Mouse (Mus musculus) MN1 (cell line): ENCODE data around the gene Ctnnb1.

Experiments used
- DNase-seq: peaks from one replicate; pipeline ENCODE4 v3.0.0-alpha.2; 2016; ENCODE audit warnings: low spot score

Gene Ctnnb1

DNA sequence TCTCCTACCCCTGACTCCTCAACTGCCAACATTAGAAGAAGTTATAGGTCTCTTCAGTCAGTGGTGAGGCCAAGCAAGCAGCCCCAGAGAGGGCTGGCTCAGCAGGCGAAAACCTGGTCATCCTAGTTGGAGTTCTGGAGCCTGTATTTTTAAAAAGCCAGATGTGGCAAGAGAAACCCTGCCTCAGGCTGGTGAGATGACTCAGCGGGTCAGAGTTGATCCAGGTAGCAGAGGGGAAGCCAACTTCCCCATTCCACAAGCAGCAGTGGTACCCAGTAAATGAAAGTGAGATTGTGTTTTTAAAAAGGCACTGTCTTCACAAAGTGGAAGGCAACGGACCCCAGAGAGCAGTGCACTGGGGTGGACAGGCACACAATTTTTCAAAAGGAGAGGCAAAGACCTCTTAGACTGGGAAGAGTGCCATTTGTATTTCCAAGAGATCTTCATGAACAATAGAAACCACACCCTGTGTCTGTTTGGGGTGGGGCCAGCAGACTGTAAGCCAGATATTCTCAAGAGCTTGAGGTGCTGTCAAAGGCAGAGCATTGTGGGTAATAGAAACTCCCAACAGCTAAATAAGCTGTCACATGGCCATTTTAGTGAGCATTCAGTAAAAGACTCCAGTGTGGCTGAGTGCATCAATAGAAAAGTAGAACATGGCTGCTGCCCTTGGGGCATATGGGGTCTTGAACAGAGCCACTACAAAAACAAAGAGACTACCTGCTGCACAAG, 33.1 kb downstream of the Ctnnb1 start:
- DNase-seq = peak; percentile 40

- peak; percentile 17 for DNase-seq
These were observed 34.1 kb downstream of the Ctnnb1 start for GRCm38 (mm10) chr9:120963104-120963503.

- DNase-seq = no peak
These were observed 34.7 kb downstream of the Ctnnb1 start for GRCm38 (mm10) chr9:120963720-120964119.

GRCm38 (mm10) chr9:120964224-120964623, 35.2 kb downstream of the Ctnnb1 start:
- no peak for DNase-seq

GRCm38 (mm10) chr9:120965007-120965406, 36.0 kb downstream of the Ctnnb1 start:
- DNase-seq = no peak

- DNase-seq = no peak
These were observed 44.1 kb downstream of the Ctnnb1 start for GRCm38 (mm10) chr9:120973026-120973515.

- no peak for DNase-seq
These were observed 45.2 kb downstream of the Ctnnb1 start for GRCm38 (mm10) chr9:120974209-120974608.

DNA sequence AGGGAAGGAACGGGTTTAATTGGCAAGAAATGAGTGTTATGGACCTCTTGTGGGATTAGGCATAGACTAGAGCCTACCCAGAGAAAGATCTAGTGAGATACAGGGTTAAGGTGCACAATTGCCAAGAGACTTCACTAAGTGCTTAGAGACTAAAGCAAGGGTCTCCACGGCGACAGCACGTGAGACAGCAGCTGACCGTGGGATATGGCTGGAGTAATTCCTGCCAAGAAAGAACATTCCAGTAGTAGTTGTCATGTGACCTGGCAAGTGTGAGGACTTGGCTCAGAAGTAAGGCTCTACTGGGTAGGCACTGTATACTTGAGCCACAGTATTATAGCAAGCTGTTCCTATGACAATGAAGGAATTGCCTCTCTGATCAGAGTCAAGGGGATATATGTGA, 47.1 kb downstream of the Ctnnb1 start:
- no peak for DNase-seq

DNA sequence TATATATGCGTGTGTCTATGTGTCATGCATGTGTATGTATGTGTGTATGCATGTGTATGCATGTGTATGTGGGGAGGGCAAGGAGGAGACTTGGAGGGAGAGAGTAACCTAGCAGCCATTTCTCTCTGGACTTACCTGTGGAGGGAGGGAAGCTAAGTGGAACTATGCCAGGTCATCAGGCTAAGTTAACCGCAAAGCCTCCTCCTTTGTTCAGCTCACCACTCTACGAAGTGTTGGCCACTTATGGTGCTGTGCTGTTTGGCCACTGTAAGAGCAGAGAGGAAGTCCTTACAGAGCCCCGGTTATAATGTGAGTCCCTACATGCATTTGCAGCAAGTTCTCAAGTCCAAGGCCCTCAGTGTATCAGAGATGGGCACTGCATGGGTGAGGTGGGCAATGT, 47.8 kb downstream of the Ctnnb1 start:
- no peak for DNase-seq

DNA sequence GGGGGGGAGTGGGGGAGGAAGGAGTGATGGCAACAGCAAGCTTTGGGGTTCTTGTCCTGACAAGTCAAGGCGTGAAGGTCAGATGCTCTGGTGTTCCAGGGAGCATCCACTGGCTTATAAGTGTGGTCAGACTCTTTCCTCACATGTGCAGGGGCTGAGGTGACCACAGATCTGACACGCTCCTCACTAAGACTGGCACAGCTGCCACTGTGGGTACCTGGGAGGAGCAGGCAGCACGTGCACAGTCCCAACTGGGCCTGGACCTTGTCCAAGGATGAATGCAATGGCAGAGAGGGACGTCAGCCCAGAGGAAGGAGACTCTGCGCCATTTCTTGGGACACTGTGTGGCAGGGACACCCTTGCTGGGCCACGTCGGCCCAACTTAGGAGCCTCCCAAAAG, 52.8 kb downstream of the Ctnnb1 start:
- DNase-seq = no peak

DNA sequence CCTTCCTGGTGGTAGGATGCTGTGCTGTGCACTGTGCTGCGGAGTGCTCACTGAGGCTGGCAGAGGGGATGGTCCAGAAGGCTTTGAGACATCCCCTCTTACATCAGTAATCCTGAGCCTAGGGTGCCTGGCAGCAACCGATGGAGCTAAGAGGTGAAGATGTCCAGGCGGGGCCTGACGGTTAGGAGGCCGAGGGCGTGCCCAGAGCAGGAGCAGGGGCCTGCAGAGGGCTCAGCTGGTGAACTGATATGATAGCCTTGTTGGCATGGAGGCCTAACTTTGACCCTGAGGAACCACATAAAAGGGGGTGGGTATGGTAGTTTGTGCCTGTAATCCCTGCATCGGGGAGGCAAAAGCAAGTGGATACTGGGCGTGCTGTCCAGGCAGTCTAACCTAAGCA, 54.8 kb downstream of the Ctnnb1 start:
- DNase-seq = no peak

DNA sequence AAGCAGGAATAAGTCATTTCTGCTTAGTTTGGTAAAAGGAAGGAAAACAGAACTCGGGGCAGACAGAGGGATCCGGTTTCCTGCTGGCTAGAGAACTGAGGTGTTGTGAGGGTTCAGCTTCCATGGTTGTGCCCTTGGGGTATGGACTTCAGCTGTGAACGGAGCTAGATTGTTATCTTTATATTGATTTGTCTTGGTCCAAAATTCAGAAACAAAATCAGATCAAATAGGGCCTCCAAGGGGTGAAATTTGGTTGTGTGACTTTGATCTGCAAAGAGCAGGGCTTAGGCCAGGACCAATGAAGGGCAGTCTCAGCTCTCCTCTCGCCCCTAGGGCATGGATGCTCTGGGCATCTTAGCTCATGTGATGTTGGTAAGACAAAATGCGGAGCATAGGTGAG, 55.5 kb downstream of the Ctnnb1 start:
- no peak for DNase-seq

DNA sequence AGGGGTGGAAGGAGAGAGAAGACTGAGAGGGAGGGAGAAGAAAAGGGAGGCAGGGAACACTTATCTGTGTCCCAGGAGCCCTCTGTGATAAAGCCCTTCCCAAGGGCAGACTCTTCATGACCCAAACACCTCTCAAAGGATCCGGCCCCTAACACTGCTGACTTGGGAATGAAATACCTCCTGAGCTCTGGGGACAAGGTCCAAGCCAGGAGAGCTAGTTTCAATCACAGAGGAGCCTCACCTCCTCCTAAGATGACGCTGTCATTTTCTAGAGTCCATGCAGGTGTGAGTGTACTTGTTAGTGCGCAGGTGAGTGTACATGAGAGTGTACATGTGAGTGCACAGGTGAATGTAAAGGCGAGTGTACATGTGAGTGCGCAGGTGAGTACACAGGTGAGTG, 56.0 kb downstream of the Ctnnb1 start:
- DNase-seq = no peak

DNA sequence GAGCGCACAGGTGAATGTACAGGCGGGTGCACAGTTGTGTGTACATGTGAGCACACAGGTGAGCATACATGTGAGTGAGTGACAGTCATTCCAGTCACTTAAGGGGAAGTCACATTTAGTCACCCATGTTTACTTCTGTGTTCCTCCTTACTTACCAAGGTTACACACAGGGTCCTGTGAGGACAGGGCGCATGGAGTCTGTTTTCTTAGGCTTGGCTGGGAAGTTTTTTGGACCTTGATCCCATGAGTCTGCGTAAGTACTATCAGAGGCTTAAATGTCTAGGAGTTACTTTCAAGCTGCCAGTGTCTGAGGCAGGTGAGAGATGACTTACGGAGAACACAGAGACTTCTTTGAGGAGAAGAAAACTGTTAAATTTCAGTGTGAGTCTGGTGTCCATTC, 56.5 kb downstream of the Ctnnb1 start:
- no peak for DNase-seq

- DNase-seq = no peak
These were observed 57.2 kb downstream of the Ctnnb1 start for GRCm38 (mm10) chr9:120986255-120986654.

- no peak for DNase-seq
These were observed 58.0 kb downstream of the Ctnnb1 start for GRCm38 (mm10) chr9:120986994-120987393.

DNA sequence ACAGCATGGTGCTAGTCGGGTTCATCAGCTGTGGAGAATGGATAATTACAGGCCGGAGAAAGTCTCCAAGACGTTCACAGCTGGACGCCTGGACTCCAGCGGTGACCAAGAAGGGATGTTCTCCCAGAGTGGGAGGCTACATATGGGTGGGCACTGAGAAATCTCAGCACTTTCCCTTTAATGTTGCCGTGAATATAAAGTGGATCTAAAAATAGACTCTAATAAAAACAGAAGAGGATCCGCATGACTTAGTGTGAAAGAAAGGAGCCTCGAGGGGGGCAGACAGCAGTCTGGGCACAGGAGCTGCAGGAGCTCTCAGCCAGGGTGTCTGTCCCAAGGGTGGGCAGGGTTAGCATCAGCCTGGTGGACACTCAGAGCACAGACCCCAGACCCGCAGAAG, 59.1 kb downstream of the Ctnnb1 start:
- no peak for DNase-seq

DNA sequence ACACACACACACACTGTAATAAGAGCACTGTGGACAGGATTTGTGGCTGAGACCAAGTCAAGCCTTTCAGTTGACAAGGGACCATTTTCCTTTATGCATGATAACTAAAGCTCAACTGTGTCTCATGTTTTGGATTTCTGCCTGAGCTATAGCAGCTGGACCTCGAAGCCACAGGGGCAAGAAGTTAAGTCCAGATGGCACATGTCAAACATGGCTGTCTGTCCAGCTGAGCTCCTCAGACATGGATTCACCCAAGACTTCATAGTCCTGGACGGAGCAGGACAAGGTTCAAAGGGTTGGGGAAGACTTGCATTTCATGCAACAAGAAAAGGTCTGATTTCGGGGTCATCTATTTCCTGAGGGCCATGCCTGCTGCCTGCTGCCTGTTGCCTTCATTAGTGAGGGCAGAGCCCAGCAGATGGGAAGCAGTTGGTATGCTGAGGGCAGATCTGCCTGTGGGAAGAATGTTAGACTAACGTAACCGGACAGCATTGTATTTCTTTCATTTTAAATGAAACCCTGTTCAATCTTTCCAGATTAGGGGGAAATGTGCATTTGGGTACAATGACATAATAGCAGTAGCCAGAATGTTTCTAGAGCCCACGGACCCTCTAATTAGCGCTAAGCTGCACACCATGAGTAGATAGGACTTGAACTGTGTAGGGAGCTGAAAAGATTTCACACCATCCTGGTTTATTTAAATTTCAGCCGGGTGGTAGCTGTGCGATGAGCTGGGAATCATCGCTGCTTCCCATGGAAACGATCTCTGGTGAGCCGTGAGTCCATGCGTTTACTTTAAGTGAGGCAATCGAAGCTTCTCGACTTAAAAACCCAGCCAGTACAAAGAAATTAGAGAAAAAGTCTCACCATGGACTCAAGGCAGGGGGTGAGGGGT, 61.0 kb downstream of the Ctnnb1 start:
- no peak for DNase-seq

- no peak for DNase-seq
These were observed 62.8 kb downstream of the Ctnnb1 start for GRCm38 (mm10) chr9:120991801-120992200.

DNA sequence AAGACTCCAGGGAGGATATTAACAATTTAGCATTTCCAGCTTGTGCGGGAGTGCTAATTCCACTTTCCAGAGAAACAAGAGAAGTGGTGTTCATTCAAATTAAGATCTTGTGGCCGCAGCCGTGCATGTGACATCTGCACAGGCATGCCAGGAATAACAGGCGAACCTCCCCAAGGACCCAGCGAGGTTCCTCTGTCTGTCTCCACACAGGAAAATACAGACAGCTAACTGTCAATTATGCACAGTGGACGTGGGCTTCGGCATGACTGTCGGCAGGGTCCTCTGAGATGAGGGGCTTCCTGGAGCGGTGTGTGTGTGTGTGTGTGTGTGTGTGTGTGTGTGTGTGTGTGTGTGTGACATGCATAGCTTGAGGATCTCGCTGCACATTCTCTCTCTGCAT, 64.0 kb downstream of the Ctnnb1 start:
- peak; percentile 15 for DNase-seq

DNA sequence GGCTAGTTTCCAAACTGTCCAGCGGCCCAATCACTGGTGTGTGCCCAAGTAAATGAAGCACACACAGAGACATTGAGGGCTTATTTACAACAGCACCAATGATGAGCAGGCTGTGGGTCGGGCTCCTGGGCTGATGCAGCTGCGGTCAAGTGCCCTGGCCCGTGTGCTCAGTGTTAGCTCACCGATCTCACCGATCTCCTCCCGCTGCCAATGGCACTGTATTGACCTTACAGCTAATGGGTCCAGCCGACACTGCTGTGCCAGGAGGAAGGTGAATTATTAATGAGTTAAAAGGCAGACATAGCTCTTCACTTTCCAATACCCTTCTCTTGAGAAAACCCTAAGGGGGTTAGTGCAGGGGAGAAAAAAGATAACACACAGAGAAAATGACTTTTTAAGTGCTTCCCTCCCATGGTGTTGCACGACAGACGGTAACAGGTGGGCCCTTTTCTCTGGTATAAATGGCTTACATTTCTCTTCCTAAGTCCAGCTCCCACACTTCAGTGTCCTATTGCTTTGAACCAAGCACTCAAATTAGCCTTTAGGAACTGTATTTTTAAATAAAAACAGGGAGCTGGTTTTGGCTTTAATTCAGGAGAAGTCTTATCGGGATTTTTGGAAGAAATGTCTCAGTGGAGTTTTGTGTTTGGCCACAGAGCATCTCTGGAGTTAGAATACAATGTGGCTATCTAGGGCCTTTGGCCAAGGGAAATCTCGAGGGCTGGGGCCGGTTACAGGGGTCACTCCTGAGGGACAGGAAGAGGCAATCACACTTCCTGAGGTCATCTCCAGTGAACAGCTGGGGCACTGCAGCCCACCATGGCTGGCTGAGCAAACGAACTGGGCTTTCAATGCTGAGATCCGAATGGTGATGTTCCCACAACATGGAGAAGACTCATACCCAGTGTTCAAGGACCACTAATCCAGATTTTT, 65.5 kb downstream of the Ctnnb1 start:
- DNase-seq = no peak

GRCm38 (mm10) chr9:120998696-120999095, 69.7 kb downstream of the Ctnnb1 start:
- DNase-seq = no peak
